Mouse (Mus musculus): ENCODE measurements around the gene Serf1.

- TF ChIP-seq CTCF (IDR thresholded peaks at IDR 0.05; ENCODE audit: extremely low read depth, insufficient read length, insufficient replicate concordance, low read depth, low read length) (no peak), POLR2A (IDR thresholded peaks at IDR 0.05; ENCODE audit: low read depth, low read length) (no peak)
These were observed 16.2 kb downstream of the Serf1 start for GRCm38 (mm10) chr13:100123970-100124369.
